Mouse (Mus musculus) lung, embryonic 14.5 days (tissue): ENCODE measurements around the gene Sox5. TPM values are rescaled to one million over a fixed set of nuclear protein-coding genes. Genes with fewer than 3 reads are reported as not detected.
A peak's percentile ranks its signal among the peaks of the same experiment; 100 is the strongest.

Experiments
- ATAC-seq: fragments of 200-750 bp; cut with Nextera tagmentation; 2 replicates; pipeline ENCODE4 v1.8.0; 2017; ENCODE audit warnings: mild to moderate bottlenecking, moderate TSS enrichment, moderate library complexity; ENCODE audit not compliant: insufficient read depth
- DNase-seq: peaks from one replicate; pipeline ENCODE4 v3.0.0-alpha.2; 2015
- H3K27ac ChIP-seq: fragments of 300-500 bp; sonication (generic); 2 replicates; pipeline ENCODE4 v1.5.1; 2014; ENCODE audit warnings: low read depth, mild to moderate bottlenecking, moderate library complexity
- H3K27me3 ChIP-seq: fragments of 300-500 bp; sonication (generic); 2 replicates; pipeline ENCODE4 v1.6.1; 2014; ENCODE audit warnings: low read length, control low read depth; ENCODE audit not compliant: insufficient read depth
- H3K36me3 ChIP-seq: fragments of 300-500 bp; sonication (generic); 2 replicates; pipeline ENCODE4 v1.6.1; 2014; ENCODE audit warnings: control low read depth; ENCODE audit not compliant: insufficient read depth
- H3K4me1 ChIP-seq: fragments of 300-500 bp; sonication (generic); 2 replicates; pipeline ENCODE4 v1.6.1; 2014; ENCODE audit warnings: antibody characterized with exemption, control low read depth; ENCODE audit not compliant: insufficient read depth
- H3K4me2 ChIP-seq: fragments of 300-500 bp; sonication (generic); 2 replicates; pipeline ENCODE4 v1.6.1; 2014; ENCODE audit warnings: mild to moderate bottlenecking
- H3K4me3 ChIP-seq: fragments of 300-500 bp; sonication (generic); 2 replicates; pipeline ENCODE4 v1.5.1; 2014; ENCODE audit warnings: low read depth, low read length
- H3K9ac ChIP-seq: fragments of 300-500 bp; sonication (generic); 2 replicates; pipeline ENCODE4 v1.6.1; 2014
- H3K9me3 ChIP-seq: fragments of 300-500 bp; sonication (generic); 2 replicates; pipeline ENCODE4 v1.6.1; 2016; ENCODE audit warnings: low read depth, low read length, control low read depth
- CTCF ChIP-seq: IDR thresholded peaks from 2 replicates; pipeline ENCODE4 v1.5.1; 2016; ENCODE audit warnings: antibody characterized with exemption, low read depth
- WGBS: fragments of 180-500 bp; shearing (Covaris S2); extraction: QIAGEN DNeasy Blood & Tissue Kit; methylation state at CpG from one replicate; pipeline ENCODE4 v1.1.7; 2014; 5-methylcytosine and 5-hydroxymethylcytosine counted together
- polyA plus RNA-seq: library from polyadenylated mRNA; unstranded; fragments of >200 nt; fragmentation: Nextera tagmentation; extraction: Ambion mirVana; gene quantifications from 2 replicates; pipeline ENCODE4 v1.2.1, GENCODE M21; 2014

The Sox5 gene
- polyA plus RNA-seq, 1 experiment from 2014 or later, result 21.3 TPM

DNA sequence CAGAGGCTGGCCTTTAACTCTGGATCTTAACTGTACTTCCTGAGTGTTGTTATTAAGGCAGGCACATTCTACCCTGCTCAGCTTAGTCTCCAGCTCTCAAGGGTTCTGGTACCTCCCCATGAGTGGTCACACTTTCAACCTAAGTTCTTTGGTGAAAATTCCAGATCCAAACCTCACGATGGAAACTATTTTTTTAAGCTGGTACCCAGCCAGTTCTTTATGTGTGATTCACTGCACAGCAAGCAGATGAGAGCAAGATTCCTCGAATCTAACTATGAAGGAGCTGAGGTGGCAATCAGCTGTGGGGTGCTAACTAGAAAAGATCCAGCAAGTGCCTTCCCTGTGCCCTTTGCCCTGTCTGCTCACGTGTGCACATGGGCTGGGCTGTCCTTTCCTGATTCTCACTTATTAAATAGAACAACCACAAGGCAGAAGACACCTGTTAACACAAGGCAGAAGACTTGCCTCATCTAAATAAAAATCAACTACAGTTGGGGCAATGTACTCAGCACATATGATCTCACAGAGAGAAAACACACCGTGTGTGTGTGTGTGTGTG lies 118.2 kb downstream of the Sox5 start:
- Histone ChIP-seq H3K4me2 (no peak overlapping the region), H3K4me3 (no peak overlapping the region), H3K4me1 (peaks cover 11% of the 10 kb centered on the region), H3K36me3 (no peaks in the 10 kb centered on the region), H3K27ac (no peak overlapping the region), H3K9me3 (no peaks in the 10 kb centered on the region), H3K9ac (no peak overlapping the region), H3K27me3 (no peaks in the 10 kb centered on the region)
- WGBS, result 55% methylated on average over 4 of the region's 4 CpGs
- no peak for TF ChIP-seq CTCF
- no peak for DNase-seq
- no peak for ATAC-seq

DNA sequence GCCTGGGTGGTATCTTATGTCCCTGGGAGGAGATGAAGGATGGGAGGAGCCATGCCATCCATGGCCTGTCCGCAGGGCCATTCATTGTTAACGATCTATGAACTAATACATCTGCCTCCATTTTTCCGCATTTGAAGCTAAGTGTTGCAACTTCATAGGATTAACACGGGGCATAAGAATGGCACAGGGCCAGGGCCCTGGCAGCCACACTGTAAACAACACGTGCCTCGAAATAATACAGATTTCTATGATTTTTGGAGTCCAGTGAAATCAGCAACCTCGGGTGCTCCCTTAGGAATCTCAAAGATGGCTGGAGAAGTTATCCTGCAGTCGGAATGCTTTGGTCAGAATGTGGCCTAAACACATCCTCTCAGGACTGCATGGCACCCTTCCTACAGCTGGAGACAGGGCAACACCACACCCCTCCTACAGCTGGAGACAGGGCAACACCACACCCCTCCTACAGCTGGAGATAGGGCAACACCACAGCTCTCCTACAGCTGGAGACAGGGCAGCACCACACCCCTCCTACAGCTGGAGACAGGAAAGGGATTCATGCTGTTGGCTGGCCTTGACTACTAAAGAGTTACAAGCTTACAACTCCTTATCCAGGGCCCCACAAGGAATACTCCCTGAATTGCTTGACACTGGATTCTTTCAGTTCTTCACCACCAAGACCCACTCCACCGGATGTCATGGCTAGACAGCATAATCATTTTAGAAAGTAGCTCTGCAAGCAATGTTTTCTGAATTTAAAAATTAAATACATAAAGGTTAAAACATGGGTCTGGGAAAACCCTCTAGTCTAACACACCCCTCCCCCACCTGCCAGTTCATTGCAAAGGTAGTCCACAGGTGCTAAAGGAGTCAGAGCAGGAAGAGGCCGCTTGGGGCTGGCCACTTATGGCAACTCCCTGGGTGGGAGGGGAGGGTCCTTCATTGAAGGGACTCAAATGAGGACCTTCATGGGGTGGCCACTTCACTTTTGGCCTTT lies 122.4 kb downstream of the Sox5 start:
- Histone ChIP-seq H3K27me3 (no peaks in the 10 kb centered on the region), H3K9me3 (no peaks in the 10 kb centered on the region), H3K36me3 (no peaks in the 10 kb centered on the region), H3K9ac (no peak overlapping the region), H3K4me1 (peaks cover 11% of the 10 kb centered on the region), H3K4me3 (no peak overlapping the region), H3K27ac (no peak overlapping the region), H3K4me2 (no peak overlapping the region)
- ATAC-seq (peak; percentile 89), DNase-seq (peak; percentile 43)
- 53% methylated on average over 10 of the region's 10 CpGs for WGBS
- no peak for TF ChIP-seq CTCF

DNA sequence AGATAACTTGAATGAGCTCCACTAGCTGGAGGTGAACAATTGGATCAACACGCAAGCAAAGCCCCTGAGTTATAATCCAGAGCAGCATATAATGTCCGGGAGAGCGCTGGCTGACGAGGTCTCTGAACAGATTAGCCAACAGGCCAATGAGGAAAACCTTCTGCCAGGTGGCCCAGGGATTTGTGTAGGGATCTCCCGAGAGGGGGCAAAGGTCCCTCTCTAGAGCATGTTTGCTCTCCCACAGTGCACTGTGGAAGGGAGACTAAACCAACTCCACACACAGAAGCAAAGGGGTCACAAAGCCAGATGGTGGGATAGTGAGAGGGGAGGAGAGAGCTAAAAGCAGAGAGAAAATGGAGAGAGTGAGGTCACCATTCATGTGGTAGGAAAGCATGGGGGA lies 128.9 kb downstream of the Sox5 start:
- Histone ChIP-seq H3K27ac (no peak overlapping the region), H3K4me3 (no peak overlapping the region), H3K9ac (no peak overlapping the region), H3K36me3 (no peaks in the 10 kb centered on the region), H3K4me1 (peaks cover 21% of the 10 kb centered on the region), H3K4me2 (no peak overlapping the region), H3K9me3 (no peaks in the 10 kb centered on the region), H3K27me3 (no peaks in the 10 kb centered on the region)
- TF ChIP-seq CTCF, result no peak
- WGBS, result 62% methylated on average over 5 of the region's 5 CpGs
- no peak for DNase-seq
- no peak for ATAC-seq

DNA sequence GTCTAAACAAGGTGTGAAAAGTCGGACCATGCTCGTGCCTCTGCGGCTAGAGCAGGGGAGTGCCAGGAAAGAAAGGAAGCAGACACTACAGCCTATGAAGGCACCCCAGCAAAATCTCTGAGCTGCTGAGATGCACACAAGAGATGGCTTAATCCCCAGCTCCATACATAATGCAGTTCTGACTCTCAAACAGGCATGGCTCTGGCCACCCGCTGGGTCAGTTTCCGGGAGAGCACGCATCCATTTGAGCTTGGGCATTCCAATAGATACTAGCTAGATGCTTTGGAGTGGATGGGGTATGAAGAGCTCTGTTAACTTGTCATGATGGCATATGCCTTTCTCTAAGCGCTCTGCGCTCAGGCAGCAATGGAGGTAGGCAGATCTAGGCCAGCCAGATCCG lies 132.9 kb downstream of the Sox5 start:
- Histone ChIP-seq H3K36me3 (no peaks in the 10 kb centered on the region), H3K27ac (peak overlapping the region; percentile 92), H3K9me3 (no peaks in the 10 kb centered on the region), H3K9ac (no peak overlapping the region), H3K4me2 (peak overlapping the region; percentile 32), H3K4me1 (peaks cover 28% of the 10 kb centered on the region), H3K27me3 (no peaks in the 10 kb centered on the region), H3K4me3 (no peak overlapping the region)
- ATAC-seq (peak; percentile 23; the same call in 1 of the 2 replicates), DNase-seq (peak; percentile 55)
- WGBS, result 50% methylated on average over 9 of the region's 9 CpGs
- no peak for TF ChIP-seq CTCF

DNA sequence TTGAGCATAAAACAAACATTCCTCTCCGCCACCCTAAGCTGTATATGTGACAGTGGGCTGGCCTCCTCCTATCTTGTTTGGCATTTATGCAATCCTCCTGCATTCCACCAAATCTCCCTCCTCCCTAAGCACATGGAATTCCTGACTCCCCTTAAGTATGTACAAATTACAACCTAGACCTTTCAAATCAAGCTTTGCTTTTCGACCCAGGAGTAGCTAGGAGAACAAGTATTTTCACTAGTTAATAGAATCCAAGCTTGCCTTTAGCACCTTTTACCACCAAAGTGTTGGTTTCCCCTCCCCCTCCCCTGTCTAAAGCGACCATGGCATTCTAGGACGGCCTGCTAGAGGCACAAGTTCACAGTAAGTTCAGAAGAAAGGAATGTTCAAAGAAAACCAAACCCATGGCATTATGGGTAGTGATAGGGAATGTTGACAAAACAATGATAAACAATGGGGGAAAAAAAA lies 133.6 kb downstream of the Sox5 start:
- 10% methylated on average over 4 of the region's 4 CpGs for WGBS

DNA sequence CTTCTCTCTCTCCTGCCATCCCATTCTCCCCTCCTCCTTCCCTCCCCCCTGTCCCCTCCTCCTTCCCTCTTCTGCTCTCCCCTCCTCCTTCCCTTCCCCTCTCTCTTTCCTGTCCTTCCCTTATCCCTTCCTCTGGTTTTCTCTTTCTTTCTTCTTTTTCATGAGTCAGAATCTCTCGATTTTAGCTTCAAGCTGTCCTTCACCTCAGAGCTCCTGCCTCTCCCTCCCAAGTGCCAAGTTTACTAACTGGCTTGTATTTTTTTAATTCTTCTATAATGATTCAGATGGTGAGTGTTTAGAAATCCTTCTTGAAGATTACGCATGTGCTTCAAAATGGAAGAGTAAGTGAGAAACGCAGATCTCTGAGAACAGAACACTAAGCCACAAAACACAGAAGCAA lies 135.4 kb downstream of the Sox5 start:
- H3K36me3 ChIP-seq, result no peaks in the 10 kb centered on the region
- no peak overlapping the region for H3K9ac ChIP-seq
- H3K4me1 ChIP-seq, result peaks cover 40% of the 10 kb centered on the region
- WGBS, result 63% methylated on average over 3 of the region's 3 CpGs
- no peaks in the 10 kb centered on the region for H3K27me3 ChIP-seq
- no peak overlapping the region for H3K4me2 ChIP-seq
- H3K4me3 ChIP-seq, result no peak overlapping the region
- 0 out of 2 replicates have a peak overlapping the region, but pooled peaks have one; percentile 50 for H3K27ac ChIP-seq
- H3K9me3 ChIP-seq, result no peaks in the 10 kb centered on the region
- DNase-seq, result no peak
- no peak for ATAC-seq
- no peak for TF ChIP-seq CTCF

More for the DNA sequence above, 133.6 kb downstream of the Sox5 start:
- peaks cover 33% of the 10 kb centered on the region for H3K4me1 ChIP-seq
- no peak overlapping the region for H3K9ac ChIP-seq
- peak; percentile 75 for DNase-seq
- H3K36me3 ChIP-seq, result no peaks in the 10 kb centered on the region
- H3K4me2 ChIP-seq, result peak overlapping the region; percentile 32
- peak overlapping the region; percentile 92 for H3K27ac ChIP-seq
- no peaks in the 10 kb centered on the region for H3K9me3 ChIP-seq
- no peak for TF ChIP-seq CTCF
- no peak overlapping the region for H3K4me3 ChIP-seq
- H3K27me3 ChIP-seq, result no peaks in the 10 kb centered on the region
- ATAC-seq, result peak; percentile 85

DNA sequence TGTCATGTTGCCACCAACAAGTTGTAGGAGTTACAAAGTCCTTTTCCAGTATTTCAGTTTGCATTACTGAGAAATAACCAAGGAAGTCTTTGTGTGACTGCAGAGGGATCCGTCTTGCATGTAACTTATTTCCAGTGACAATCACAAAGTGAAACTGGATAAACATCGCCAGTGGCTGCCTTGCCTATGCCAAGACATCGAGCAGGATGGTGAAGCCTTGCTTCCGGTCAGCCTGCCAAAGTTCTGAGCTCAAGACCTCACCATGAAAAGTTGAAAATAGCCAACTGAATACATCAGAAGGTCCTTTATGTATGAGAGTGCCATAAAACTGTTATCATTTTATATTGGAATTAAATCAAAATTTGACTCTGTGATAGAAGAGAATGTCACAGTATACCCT lies 136.0 kb downstream of the Sox5 start:
- H3K27ac ChIP-seq, result peak overlapping the region; percentile 50; the same call in 1 of the 2 replicates
- no peak overlapping the region for H3K4me3 ChIP-seq
- 69% methylated on average over 4 of the region's 4 CpGs for WGBS
- DNase-seq (peak; percentile 28), ATAC-seq (no peak)
- no peaks in the 10 kb centered on the region for H3K9me3 ChIP-seq
- peaks cover 40% of the 10 kb centered on the region for H3K4me1 ChIP-seq
- H3K36me3 ChIP-seq, result no peaks in the 10 kb centered on the region
- no peak overlapping the region for H3K9ac ChIP-seq
- H3K4me2 ChIP-seq, result no peak overlapping the region
- TF ChIP-seq CTCF, result no peak
- H3K27me3 ChIP-seq, result no peaks in the 10 kb centered on the region
